Mouse (Mus musculus): ENCODE results near the gene Tgif2lx2.
"Not testable (repeated sequence)": the region's sequence is repeated elsewhere in the genome, so short reads cannot be mapped to it uniquely, and the experiment has no call there.

Tgif2lx2 gene

DNA sequence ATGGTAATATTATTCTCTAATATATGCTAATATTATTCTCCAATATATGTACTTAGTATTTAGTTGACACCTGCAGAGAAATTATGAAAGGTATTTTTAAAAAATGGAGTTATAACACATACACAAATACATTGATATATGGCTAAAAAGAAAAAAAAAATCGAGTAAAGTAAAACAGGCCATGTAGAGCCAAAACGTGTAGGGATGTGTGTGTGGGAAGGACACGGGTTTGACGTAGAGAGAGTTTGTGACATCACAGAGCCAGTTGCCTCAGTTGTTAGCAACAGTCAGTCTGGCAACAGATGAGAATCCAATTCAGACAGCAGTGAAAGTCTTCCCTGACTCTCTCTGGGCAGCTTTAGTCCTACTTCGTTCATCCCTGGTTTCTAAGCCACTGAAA is at the start of gene Tgif2lx2:
Gene Tgif2lx2 (plus strand): TSS at position 301 of the 400 bp plus-strand sequence.
- not testable (repeated sequence) for DNase-seq
